Mouse (Mus musculus) brown adipose tissue, adult 24 weeks (tissue): Measurements from ENCODE around the gene Hemk1. TPM values are rescaled to one million over a fixed set of nuclear protein-coding genes. Genes with fewer than 3 reads are reported as not detected.
A peak's percentile ranks its signal among the peaks of the same experiment; 100 is the strongest.

Source experiments
- H3K27ac ChIP-seq: fragments of 200-500 bp; replicated peaks from 2 replicates; pipeline ENCODE4 v1.5.1; 2012; ENCODE audit warnings: low read depth, mild to moderate bottlenecking, low read length
- H3K4me1 ChIP-seq: fragments of 200-500 bp; 2 replicates; pipeline ENCODE4 v1.6.1; 2012; ENCODE audit warnings: low read length, mixed read lengths; ENCODE audit not compliant: control insufficient read depth, insufficient read depth, insufficient read length
- H3K4me3 ChIP-seq: fragments of 200-500 bp; 2 replicates; pipeline ENCODE4 v1.5.1; 2012; ENCODE audit warnings: low read depth, mild to moderate bottlenecking, low read length, moderate library complexity; ENCODE audit not compliant: insufficient read depth
- polyA plus RNA-seq: library from polyadenylated mRNA; stranded (reverse); fragments of >200 nt; gene quantifications from 2 replicates; pipeline ENCODE4 v1.2.4, GENCODE M21; 2012; ENCODE audit not compliant: missing spikeins, insufficient read depth, insufficient read length

The Hemk1 gene
- polyA plus RNA-seq, 1 experiment, result 52.8 TPM

DNA sequence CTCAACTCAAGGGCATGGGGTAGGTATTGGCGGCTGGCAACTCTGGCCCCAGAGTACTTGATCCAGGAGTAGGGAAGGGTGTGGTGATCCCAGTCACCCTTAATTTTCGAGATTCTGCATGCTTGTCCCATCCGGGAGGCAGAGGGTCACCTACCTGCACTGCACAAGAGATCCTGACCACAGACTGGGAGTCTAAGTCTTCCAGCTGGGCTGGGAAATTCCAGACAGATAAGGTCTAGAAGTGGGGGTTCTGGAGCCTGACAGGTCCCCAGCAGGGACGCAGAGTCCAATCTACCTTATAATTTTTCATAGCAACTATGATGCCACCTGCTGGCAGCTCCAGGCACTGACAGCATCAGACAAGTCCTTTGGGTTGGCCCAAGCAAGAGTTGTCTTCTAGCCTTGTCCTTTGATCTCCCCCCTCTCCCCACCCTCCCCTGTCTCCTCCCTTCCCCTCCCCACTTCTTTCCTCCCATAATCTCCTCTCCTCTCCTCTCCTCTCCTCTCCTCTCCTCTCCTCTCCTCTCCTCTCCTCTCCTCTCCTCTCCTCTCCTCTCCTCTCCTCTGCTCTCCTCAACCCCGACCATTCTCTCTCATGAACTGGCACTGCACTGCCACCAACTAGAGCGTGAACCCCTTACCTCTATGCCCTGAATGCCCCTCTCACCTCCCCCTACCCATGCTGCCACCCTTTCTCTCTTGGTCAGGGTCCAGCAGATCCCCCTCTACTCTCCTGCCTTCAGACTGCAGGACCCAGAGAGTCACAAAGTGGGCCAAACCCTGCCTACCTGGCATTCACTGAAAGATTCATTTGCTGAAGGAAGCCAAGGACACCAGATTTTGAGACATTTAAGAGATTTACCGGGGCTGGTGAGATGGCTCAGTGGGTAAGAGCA is 18.0 kb upstream of the Hemk1 start:
- H3K4me1 ChIP-seq, result no peaks in the 10 kb centered on the region
- no peak overlapping the region for H3K27ac ChIP-seq
- no peak overlapping the region for H3K4me3 ChIP-seq

DNA sequence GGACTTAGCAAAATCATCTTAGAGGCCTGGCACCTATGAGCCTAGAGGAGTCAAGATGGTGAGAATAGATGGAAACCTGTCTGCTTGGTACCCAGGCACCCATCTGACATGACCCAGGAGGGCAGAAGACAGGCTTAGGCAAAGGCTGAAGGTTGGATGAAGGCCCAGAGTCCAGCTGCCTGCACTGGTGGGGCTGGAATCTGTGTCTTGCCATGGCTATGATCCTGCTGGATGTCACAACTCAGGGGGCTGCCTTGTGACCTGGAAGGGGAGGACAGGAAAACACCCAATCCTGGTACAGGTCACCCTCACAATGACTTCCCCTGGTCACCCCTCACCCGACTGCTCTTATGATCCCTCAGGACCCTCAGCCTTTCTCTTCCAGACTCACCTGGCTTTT is 16.7 kb upstream of the Hemk1 start:
- Histone ChIP-seq H3K27ac (no peak overlapping the region), H3K4me1 (no peaks in the 10 kb centered on the region), H3K4me3 (no peak overlapping the region)

DNA sequence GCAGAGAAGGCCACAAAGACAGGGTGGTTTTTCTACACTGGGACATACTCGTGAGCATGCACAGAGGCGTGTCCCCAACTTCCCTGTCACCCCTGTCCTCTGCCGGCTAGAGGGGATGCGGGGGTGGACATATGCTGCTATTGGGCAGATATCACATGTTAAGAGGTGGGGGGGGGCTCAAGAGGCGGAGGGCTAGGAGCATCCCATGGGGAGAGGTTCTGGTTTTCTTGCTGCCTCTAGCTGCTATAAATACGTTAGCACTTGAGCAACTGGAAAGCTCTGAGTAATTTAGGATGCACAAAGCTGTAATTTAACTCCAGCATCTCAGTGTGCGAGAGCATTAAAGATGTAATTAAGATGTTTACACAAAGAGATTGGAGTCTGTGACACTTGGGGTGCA is 11.2 kb upstream of the Hemk1 start:
- Histone ChIP-seq H3K4me3 (no peak overlapping the region), H3K4me1 (no peaks in the 10 kb centered on the region), H3K27ac (no peak overlapping the region)

DNA sequence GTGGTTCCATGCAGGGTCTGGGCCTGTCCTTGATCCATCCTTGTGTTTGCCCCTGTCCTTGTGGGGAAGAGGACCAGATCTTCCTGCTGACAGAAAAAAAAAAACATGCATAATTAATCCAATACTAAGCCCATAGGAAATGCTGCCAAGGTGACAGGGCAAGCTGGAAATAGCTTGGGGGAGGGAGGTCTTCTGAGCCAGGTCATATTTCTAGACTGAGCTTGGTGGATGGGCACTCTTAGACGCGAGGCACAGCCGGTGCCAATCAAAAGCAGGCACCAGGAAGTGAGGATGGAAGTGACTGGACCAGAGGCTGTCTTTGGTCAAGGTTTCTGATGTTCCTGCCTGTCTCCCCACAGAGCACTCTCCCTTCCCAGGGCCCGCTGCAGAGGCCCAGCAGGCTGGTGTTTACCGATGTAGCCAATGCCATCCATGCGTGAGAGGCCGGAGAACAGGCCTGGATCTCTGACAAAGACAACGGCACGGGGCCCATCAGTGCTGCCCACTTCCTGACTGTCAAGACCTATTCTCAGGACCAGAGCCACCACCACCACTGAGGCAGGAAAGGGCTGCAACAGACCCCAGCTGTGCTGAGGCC is 9.5 kb upstream of the Hemk1 start:
- Histone ChIP-seq H3K27ac (no peak overlapping the region), H3K4me1 (no peaks in the 10 kb centered on the region), H3K4me3 (no peak overlapping the region)

DNA sequence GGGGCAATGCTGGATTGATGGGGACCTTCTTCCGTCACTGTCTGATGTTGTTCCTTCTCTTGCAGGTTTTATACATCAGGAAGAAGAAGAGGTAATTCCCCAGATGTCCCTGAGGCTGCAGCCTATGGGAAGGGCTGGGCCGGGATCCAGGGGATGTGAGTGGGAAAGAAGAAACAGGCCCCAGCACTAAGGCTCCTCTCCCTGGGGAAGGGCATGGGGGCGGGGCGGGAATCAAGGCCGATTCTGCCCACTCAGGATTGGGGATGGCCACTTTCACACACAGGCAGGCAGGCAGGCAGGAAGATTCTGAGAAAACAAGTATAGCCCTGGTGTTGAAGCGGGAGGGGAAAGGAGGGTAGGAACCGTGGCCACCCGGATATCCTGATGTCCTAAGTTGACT is 7.9 kb upstream of the Hemk1 start:
- Histone ChIP-seq H3K4me1 (no peaks in the 10 kb centered on the region), H3K27ac (no peak overlapping the region), H3K4me3 (no peak overlapping the region)

DNA sequence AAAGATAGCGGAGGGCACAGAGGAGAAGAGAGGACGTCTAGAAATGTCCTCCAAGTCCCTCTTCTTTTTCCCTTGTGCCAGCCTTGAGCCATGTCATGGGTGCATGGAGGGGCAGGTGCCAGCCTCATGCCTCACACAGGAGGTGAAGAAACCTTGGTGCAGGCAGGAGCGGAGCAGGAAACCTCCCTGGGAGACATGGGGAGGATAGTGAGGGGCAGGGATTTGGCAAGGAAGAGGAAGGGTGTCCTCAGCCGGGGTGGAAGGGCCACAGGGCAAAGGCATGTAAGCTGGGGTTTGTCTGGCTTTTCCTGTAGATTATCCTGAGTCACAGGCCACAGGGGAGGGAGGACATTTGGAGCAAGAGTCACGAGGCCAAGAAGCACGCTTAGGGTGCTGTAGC is 5.9 kb upstream of the Hemk1 start:
- Histone ChIP-seq H3K4me1 (no peaks in the 10 kb centered on the region), H3K27ac (peak overlapping the region; percentile 55), H3K4me3 (no peak overlapping the region)

DNA sequence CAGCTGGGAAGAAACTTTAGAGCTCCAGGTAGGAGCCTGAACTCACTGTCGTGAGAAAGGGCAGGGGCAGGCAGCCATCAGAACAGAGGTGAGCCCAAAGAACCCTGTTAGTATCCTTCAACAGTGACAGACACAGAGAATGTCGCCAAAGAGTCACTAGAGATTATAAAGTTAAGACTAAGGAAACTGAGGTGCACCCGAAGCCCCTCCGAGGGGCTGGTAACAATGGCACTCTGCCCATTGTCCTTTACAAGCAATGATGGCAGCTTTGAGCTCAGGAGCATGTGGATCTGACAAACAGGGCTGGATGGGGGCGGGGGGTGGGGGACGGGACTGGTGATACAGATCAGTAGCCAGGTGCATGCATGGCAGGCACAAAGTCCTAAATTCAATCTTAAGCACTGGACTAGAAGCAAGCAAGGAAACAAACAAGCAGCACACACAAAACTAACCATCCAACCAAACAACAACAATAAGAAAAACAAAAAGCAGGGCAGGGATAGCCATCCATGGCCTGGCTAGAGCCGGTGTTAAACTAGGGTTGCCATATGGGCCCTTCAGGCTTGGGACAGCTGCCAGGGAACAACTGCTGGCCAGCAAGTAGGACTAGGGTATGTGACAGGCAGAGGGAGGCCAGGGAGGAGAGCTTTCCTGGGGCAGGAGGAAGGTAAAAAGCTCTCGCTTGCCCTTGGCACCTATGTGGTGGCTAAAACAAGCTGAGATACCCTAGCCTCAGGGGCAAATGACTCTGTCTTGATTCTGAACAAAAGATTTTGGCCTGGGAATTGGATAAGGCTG is 5.2 kb upstream of the Hemk1 start:
- Histone ChIP-seq H3K4me3 (no peak overlapping the region), H3K27ac (peak overlapping the region; percentile 55), H3K4me1 (peaks cover 4% of the 10 kb centered on the region; the same call in 1 of the 2 replicates)

DNA sequence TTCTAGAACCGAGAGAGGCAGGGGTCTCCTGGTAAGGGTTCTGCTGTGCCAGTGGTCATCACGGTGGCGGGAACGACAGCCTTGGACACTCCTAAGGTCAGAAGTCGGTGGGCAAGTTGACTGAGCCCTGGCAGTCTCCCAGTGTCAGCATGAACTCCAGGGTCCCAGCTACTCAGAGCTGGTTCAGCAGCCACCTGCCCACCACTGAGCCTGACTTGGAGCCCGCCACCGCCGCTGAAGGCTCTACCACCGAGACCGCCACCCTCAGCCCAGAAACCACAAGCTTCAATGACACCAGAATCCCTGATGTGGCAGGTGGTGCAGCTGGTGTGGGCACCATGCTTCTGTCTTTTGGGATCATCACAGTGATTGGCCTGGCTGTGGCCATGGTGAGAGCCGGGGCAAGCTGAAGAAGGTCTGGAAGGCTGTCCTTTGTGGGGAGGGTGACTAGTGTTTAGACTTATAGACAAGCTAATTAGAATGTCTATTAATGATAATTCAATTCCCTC is 4.1 kb upstream of the Hemk1 start:
- H3K4me1 ChIP-seq, result peaks cover 6% of the 10 kb centered on the region
- no peak overlapping the region for H3K4me3 ChIP-seq
- no peak overlapping the region for H3K27ac ChIP-seq

DNA sequence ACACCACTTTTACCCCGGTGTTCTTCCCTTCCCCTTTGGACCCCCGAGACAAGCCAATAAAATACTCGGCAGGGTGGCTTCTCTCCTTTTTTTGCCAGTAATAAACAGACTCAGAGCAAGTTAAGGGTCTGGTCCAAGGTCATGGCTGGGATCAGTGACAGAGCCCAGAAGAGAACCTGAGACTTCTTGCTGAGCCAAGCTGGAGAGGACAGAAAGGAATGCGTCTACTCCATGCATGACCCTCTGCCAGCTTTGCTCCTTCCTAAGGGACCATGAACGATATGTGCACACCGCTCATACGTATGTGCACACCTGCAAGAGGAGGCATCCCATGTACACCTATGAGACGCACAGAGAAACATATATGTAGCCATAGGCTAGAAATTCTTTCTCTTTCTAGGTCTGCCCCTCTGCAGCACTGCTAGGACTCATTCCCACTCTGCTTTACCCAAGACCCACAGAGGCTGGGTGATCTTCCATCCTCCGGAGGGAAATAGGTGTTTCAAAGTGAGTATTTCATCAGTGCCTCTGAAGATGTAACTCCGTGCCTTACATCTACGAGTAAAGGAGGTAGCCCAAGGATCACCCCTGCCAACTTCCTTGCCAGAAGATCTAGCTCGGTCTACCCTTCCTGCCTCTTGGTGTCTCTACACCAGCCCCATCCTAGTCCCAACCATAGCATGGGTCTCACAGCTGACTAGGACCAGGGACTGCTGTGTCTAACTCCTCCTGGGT is 2.9 kb upstream of the Hemk1 start:
- H3K27ac ChIP-seq, result peak overlapping the region; percentile 28; the same call in 1 of the 2 replicates

DNA sequence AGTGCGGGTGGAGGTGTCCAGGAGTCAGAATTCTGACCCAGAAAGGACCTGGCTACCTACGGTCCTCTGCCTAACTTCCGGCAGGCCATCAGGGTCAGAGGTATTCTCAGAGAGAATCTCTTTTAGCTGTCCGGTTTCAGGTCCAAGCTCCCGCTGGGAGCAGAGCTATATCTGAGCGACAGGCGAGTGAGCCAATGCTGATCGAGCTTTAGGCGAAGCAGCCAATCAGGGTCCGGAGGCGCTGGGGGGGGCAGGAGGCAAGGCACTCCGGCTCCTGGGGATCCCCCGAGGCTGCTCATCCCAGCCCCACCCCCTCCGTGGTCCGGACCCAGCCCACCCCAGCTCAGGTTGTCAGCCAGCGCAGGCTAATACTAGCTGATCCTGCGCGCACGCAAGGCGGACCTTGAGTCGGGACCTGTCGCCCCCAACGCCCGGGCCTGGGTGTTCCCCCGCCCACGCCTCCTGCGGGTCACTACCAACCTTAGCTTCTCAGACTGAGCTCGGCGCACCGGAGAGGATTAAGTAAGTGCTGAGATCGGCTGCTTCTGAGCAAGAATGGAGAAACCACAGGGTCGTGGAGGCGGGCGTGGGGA is 2.2 kb upstream of the Hemk1 start, which contains the start of gene 6430571L13Rik:
Gene 6430571L13Rik, plus strand, starts transcription at position 336 of the 593 bp plus-strand sequence.
- peaks cover 6% of the 10 kb centered on the region for H3K4me1 ChIP-seq
- H3K27ac ChIP-seq, result peak within 1 kb of the TSS; percentile 28; the same call in 1 of the 2 replicates
- H3K4me3 ChIP-seq, result peak within 1 kb of the TSS; percentile 62

More for the DNA sequence above, 2.9 kb upstream of the Hemk1 start:
- H3K4me3 ChIP-seq, result peak overlapping the region; percentile 62
- H3K4me1 ChIP-seq, result peaks cover 6% of the 10 kb centered on the region

DNA sequence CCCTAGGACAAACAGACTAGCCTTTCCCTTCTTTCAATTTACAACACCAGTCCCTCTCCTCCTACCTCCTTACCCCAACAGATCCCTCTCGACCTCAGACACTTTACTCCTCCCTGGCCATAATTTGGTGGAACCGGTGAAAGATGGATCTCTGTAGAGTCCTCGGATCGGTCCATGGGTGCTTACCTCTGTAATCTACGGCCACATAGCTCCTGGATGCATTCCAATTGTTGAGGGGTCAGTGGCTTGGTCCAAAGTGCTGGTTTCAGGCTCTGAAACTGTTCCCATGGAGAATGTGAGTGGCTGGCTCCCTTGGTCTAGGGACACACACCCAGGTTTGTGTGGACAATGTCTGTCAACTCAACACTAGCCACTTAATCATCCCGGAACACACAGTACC is 1.8 kb downstream of the Hemk1 start:
- Histone ChIP-seq H3K4me1 (peaks cover 7% of the 10 kb centered on the region), H3K4me3 (no peak overlapping the region), H3K27ac (no peak overlapping the region)

DNA sequence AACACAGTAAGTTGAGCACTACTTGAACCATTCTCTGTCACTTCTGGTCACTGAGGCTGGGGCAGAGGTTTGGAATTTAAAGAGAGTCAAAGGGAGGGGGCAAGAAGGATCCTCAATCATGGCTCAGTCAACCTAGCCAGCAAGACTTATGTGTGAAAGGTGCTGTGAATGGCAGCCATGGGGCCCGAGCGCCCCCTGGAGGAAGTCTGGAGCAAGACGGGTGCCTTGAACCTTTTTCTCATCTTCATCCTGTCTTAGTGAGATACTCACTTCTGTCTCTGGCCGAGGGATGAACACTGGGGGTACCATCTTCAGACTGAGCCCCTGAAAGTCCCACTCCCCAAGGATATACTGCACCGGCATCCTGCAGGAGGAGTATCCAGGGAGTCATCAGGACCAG is 2.2 kb downstream of the Hemk1 start:
- Histone ChIP-seq H3K27ac (peak overlapping the region; percentile 22), H3K4me3 (no peak overlapping the region), H3K4me1 (peaks cover 11% of the 10 kb centered on the region)

DNA sequence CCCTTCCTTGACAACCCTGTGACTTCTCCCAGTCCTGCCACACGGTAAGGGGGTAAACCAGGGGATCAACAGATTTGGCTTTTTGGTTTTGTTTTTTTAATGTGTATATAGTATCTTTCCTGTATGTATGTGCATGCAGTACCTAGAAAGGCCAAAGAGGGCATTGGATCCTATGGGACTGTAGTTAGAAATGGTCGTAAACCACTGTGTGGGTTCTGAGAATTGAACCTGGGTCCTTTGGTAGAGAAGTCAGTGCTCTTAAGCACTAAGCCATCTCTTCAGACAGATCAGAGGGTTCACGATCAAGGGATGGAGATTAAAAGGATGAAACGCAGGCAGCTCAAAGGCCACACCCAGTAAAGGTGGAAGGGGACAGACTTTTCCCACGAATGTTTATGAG is 3.1 kb downstream of the Hemk1 start:
- H3K4me1 ChIP-seq, result peaks cover 14% of the 10 kb centered on the region
- no peak overlapping the region for H3K4me3 ChIP-seq
- H3K27ac ChIP-seq, result no peak overlapping the region

DNA sequence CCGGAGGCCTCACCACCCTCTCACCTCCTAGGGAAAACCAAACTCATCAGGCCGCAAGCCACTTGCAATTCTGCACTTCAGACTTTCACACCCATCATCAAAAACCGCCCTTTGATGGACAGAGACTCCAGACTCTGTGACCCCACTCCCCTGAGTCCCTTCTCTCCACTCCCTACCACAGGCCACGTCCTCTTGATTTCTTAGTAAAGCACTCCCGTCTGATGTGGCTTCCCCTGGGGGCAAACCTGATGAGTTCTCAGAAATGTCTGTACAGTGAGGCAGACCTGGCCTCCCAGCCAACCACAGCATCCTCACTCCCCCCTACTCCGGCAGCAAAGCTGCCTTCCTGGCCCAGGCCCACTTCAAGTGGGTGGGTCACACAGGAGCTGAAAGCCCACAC is 3.8 kb downstream of the Hemk1 start:
- Histone ChIP-seq H3K4me1 (peaks cover 14% of the 10 kb centered on the region), H3K27ac (no peak overlapping the region), H3K4me3 (no peak overlapping the region)
